Mouse (Mus musculus): ENCODE data around the gene Rock2. TPM values are rescaled to one million over a fixed set of nuclear protein-coding genes. Genes with fewer than 3 reads are reported as not detected.
A peak's percentile ranks its signal among the peaks of the same experiment; 100 is the strongest.

Rock2 gene
- total and polyA plus RNA-seq, 2 experiments, result 1.7 to 14.5 TPM

- 56% methylated on average over 4 of the region's 4 CpGs for WGBS
- Histone ChIP-seq H3K4me3 (ENCODE audit: insufficient read depth, low read depth, low read length) (no peak overlapping the region), H3K9ac (ENCODE audit: low read depth, low read length) (no peak overlapping the region), H3K36me3 (ENCODE audit: control insufficient read depth, insufficient read depth, low read length) (no peaks in the 10 kb centered on the region), H3K27me3 (ENCODE audit: control insufficient read depth, insufficient read depth, low read length) (no peaks in the 10 kb centered on the region), H3K27ac (replicated peaks; ENCODE audit: insufficient read depth, low read depth, low read length) (no peak overlapping the region), H3K4me1 (ENCODE audit: control insufficient read depth, insufficient read depth, low read length) (no peaks in the 10 kb centered on the region), H3K79me2 (ENCODE audit: control insufficient read depth, insufficient read depth, low read length) (no peaks in the 10 kb centered on the region)
- TF ChIP-seq POLR2A (IDR thresholded peaks at IDR 0.05; ENCODE audit: extremely low read depth, insufficient read depth, low read length) (no peak), CTCF (IDR thresholded peaks at IDR 0.05; ENCODE audit: low read depth, low read length) (no peak)
- no peak for DNase-seq (ENCODE audit: extremely low read depth, low read depth, low spot score)
Observed at GRCm38 (mm10) chr12:17001211-17001610, 106.5 kb downstream of the Rock2 start.

GRCm38 (mm10) chr12:17009466-17009865, 114.8 kb downstream of the Rock2 start:
- DNase-seq (ENCODE audit: extremely low read depth, low read depth, low spot score), result no peak
- H3K27me3 ChIP-seq (ENCODE audit: control insufficient read depth, insufficient read depth, low read length), result no peaks in the 10 kb centered on the region
- no peak overlapping the region for H3K4me3 ChIP-seq (ENCODE audit: insufficient read depth, low read depth, low read length)
- H3K27ac ChIP-seq (replicated peaks; ENCODE audit: insufficient read depth, low read depth, low read length), result no peak overlapping the region
- no peaks in the 10 kb centered on the region for H3K79me2 ChIP-seq (ENCODE audit: control insufficient read depth, insufficient read depth, low read length)
- no peak for TF ChIP-seq POLR2A (IDR thresholded peaks at IDR 0.05; ENCODE audit: extremely low read depth, insufficient read depth, low read length)
- no peak for TF ChIP-seq CTCF (IDR thresholded peaks at IDR 0.05; ENCODE audit: low read depth, low read length)
- H3K4me1 ChIP-seq (ENCODE audit: control insufficient read depth, insufficient read depth, low read length), result peaks cover 3% of the 10 kb centered on the region; the same call in 1 of the 2 replicates
- 95% methylated on average over 6 of the region's 6 CpGs for WGBS
- H3K36me3 ChIP-seq (ENCODE audit: control insufficient read depth, insufficient read depth, low read length), result no peaks in the 10 kb centered on the region
- no peak overlapping the region for H3K9ac ChIP-seq (ENCODE audit: low read depth, low read length)

- Histone ChIP-seq H3K79me2 (ENCODE audit: control insufficient read depth, insufficient read depth, low read length) (no peaks in the 10 kb centered on the region), H3K36me3 (ENCODE audit: control insufficient read depth, insufficient read depth, low read length) (no peaks in the 10 kb centered on the region), H3K9ac (ENCODE audit: low read depth, low read length) (peak within 1 kb of the TSS; percentile 54; the same call in 1 of the 2 replicates), H3K27ac (replicated peaks; ENCODE audit: insufficient read depth, low read depth, low read length) (no peak within 1 kb of the TSS), H3K27me3 (ENCODE audit: control insufficient read depth, insufficient read depth, low read length) (no peaks in the 10 kb centered on the region), H3K4me1 (ENCODE audit: control insufficient read depth, insufficient read depth, low read length) (peaks cover 3% of the 10 kb centered on the region; the same call in 1 of the 2 replicates), H3K4me3 (ENCODE audit: insufficient read depth, low read depth, low read length) (peak within 1 kb of the TSS; percentile 67)
- TF ChIP-seq POLR2A (IDR thresholded peaks at IDR 0.05; ENCODE audit: extremely low read depth, insufficient read depth, low read length), result no peak
- peak; percentile 89 for TF ChIP-seq CTCF (IDR thresholded peaks at IDR 0.05; ENCODE audit: low read depth, low read length)
- 10% methylated on average over 29 of the region's 29 CpGs for WGBS
- peak; percentile 31 for DNase-seq (ENCODE audit: extremely low read depth, low read depth, low spot score)
Observed at GRCm38 (mm10) chr12:17011100-17011870, 116.6 kb downstream of the Rock2 start, which contains the start of gene 2410004P03Rik. Gene 2410004P03Rik, minus strand, starts transcription at chr12:17011727.

DNA sequence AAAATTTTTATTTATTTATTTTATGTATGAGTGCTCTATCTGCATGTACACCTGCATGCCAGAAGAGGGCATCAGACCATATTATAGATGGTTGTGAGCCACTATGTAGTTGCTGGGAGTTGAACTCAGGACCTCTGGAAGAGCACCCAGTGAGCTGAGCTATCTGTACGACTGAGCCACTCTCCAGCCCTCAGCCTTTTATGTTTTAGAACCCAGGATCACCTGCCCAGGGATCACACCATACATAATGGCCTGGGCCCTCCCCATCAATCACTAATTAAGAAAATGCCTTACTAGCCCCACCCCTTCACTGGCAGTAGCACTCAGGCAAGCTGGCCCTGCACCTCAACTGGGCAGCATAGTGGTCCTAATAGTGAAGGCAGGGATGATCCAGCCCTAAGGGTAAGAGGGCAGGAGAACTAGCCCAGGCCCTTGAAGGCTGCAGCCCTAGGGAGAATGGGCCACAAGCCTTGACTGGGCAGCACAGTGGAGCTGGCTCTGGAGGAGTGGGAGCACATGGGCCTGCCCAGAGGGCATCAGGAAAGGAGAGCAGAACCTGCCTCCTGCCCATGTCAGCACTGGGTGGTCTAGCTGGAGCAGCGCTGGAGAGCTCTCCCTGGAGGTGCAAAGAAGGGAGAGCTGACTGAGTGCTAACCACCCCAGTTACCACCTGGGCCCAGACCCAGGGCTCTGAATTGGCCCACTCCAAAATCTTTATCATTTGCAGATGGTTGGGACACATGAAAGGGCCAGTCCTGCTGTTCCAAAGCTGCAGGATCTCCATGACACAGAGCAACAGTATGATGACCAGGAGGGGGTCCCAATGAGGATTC, 117.6 kb downstream of the Rock2 start:
- Histone ChIP-seq H3K27ac (replicated peaks; ENCODE audit: insufficient read depth, low read depth, low read length) (no peak overlapping the region), H3K4me1 (ENCODE audit: control insufficient read depth, insufficient read depth, low read length) (peaks cover 3% of the 10 kb centered on the region; the same call in 1 of the 2 replicates), H3K9ac (ENCODE audit: low read depth, low read length) (no peak overlapping the region), H3K36me3 (ENCODE audit: control insufficient read depth, insufficient read depth, low read length) (no peaks in the 10 kb centered on the region), H3K4me3 (ENCODE audit: insufficient read depth, low read depth, low read length) (no peak overlapping the region), H3K27me3 (ENCODE audit: control insufficient read depth, insufficient read depth, low read length) (no peaks in the 10 kb centered on the region), H3K79me2 (ENCODE audit: control insufficient read depth, insufficient read depth, low read length) (no peaks in the 10 kb centered on the region)
- 82% methylated on average over 2 of the region's 2 CpGs for WGBS
- DNase-seq (ENCODE audit: extremely low read depth, low read depth, low spot score), result no peak
- TF ChIP-seq CTCF (IDR thresholded peaks at IDR 0.05; ENCODE audit: low read depth, low read length) (no peak), POLR2A (IDR thresholded peaks at IDR 0.05; ENCODE audit: extremely low read depth, insufficient read depth, low read length) (no peak)

GRCm38 (mm10) chr12:17015711-17016110, 121.0 kb downstream of the Rock2 start:
- Histone ChIP-seq H3K4me3 (ENCODE audit: insufficient read depth, low read depth, low read length) (no peak overlapping the region), H3K9ac (ENCODE audit: low read depth, low read length) (no peak overlapping the region), H3K36me3 (ENCODE audit: control insufficient read depth, insufficient read depth, low read length) (no peaks in the 10 kb centered on the region), H3K27me3 (ENCODE audit: control insufficient read depth, insufficient read depth, low read length) (no peaks in the 10 kb centered on the region), H3K4me1 (ENCODE audit: control insufficient read depth, insufficient read depth, low read length) (peaks cover 3% of the 10 kb centered on the region; the same call in 1 of the 2 replicates), H3K27ac (replicated peaks; ENCODE audit: insufficient read depth, low read depth, low read length) (no peak overlapping the region), H3K79me2 (ENCODE audit: control insufficient read depth, insufficient read depth, low read length) (no peaks in the 10 kb centered on the region)
- WGBS, result 58% methylated on average over 2 of the region's 2 CpGs
- TF ChIP-seq POLR2A (IDR thresholded peaks at IDR 0.05; ENCODE audit: extremely low read depth, insufficient read depth, low read length) (no peak), CTCF (IDR thresholded peaks at IDR 0.05; ENCODE audit: low read depth, low read length) (no peak)
- peak; percentile 13 for DNase-seq (ENCODE audit: extremely low read depth, low read depth, low spot score)

Measured in liver, adult 2 months (tissue).